Mouse (Mus musculus) erythroblast, embryonic 14.5 days (primary cell): ENCODE measurements around the gene Gstt1. TPM values are rescaled to one million over a fixed set of nuclear protein-coding genes. Genes with fewer than 3 reads are reported as not detected.

Source experiments
- H3K27me3 ChIP-seq: 2 replicates; pipeline ENCODE4 v1.6.1; 2012; ENCODE audit warnings: inconsistent platforms; ENCODE audit not compliant: control insufficient read depth
- H3K36me3 ChIP-seq: 2 replicates; pipeline ENCODE4 v1.6.1; 2012; ENCODE audit warnings: mild to moderate bottlenecking, inconsistent platforms; ENCODE audit not compliant: control insufficient read depth
- H3K4me1 ChIP-seq: 2 replicates; pipeline ENCODE4 v1.6.1; 2012; ENCODE audit warnings: inconsistent platforms; ENCODE audit not compliant: control insufficient read depth
- H3K4me3 ChIP-seq: replicated peaks from 2 replicates; pipeline ENCODE3; 2012; ENCODE audit warnings: moderate library complexity, mild to moderate bottlenecking, inconsistent platforms
- H3K9me3 ChIP-seq: 2 replicates; pipeline ENCODE4 v1.6.1; 2012; ENCODE audit warnings: low read length, inconsistent platforms, mixed read lengths; ENCODE audit not compliant: control insufficient read depth
- GATA1 ChIP-seq: IDR thresholded peaks from 2 replicates; pipeline ENCODE4 v1.6.1; 2012; ENCODE audit warnings: low read length, inconsistent platforms, mixed read lengths
- TAL1 ChIP-seq: IDR thresholded peaks from 3 replicates; pipeline ENCODE4 v1.6.1; 2012; ENCODE audit warnings: low read length, inconsistent platforms, mixed read lengths
- polyA plus RNA-seq: library from polyadenylated mRNA; stranded (reverse); fragments of >175 nt; gene quantifications from 2 replicates; pipeline ENCODE4 v1.2.3, GENCODE M21; 2012

The Gstt1 gene
- polyA plus RNA-seq, 1 experiment: 0.22 TPM

DNA sequence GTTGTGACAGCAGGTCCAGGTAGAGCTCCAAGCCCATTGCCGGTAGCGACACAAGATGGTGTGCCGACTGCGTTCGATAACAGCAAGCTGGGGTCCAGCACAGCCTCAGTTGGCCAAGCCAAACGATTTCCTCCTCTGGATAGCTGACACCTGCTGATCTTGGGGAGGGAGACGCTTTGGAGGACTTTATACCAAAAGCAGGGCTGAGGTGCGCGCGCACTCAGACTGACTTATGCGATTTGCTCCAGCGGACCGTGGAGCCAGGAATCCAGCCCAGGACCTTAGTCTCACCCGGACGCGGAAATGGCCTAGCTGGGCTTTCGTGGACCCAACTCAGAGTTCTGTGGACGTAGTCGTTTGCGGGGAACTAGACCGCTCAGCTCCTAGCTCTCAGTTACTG is 35.9 kb upstream of the Gstt1 start:
- Histone ChIP-seq H3K36me3 (no peaks in the 10 kb centered on the region), H3K4me3 (peak overlapping the region; percentile 84), H3K27me3 (peaks cover 26% of the 10 kb centered on the region), H3K9me3 (no peaks in the 10 kb centered on the region), H3K4me1 (peaks cover 65% of the 10 kb centered on the region)
- TF ChIP-seq GATA1: no peak
- TF ChIP-seq TAL1: no peak

DNA sequence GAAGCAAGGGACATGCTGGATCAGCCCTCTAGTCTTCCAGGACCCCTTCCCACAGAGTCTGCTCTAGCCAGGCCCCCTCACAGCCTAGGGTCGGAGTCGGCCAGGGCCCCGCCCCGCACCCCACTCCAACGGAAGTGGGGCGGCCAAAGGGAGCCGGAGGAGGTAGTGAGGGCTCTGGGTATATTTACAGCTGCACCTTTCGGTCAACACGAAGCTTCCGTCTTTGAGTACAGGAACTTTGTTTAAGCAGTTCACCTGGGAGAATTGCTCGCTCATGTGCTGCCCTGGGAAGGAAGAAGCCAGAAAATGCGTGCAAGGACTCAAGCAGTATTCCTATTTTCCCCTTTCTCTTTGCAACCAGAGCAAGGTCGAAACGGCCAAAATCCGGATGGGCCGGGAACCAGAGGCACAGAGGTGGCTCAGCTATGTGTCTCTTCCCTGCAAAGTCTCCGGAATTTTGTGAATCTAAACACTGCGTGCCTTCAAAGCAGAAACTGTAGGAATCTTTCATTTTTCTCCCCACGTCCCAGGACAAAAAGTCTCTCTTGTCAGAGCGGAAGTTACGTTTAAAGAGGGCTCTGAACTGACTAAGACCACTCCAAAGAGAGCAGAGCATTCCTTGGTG is 35.2 kb upstream of the Gstt1 start:
- H3K4me1 ChIP-seq: peaks cover 62% of the 10 kb centered on the region

DNA sequence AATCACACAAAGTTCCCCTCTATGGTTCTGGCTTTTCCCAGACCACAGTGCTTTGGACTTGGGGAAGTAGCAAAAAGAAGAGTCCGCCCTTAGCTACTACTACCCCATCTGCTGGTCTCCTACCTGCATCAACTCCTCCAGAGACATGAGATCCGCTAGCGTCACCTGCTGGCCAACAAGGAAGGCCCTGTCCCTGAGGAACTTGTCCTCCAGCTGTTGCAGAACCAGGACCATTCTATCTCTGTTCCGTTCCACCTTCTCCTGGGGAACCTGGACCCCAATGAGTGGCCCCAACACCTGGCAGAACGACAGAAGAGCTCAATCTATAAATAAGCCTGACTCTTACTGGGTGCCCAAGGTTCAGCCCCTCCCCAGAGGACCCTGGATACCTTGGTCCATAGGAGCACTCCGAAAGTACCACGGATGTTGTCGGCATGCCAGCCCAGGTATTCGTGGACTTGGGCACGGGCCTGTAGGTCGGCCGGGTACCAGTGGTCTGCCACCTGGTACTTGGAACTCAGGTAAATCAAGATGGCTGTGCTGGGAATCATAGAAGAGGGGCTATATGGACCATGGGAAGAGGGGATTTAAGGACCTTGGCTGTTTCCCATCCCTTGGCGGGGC is 34.0 kb upstream of the Gstt1 start:
- Histone ChIP-seq H3K36me3 (no peaks in the 10 kb centered on the region), H3K4me3 (no peak overlapping the region), H3K4me1 (peaks cover 50% of the 10 kb centered on the region), H3K27me3 (peaks cover 26% of the 10 kb centered on the region), H3K9me3 (no peaks in the 10 kb centered on the region)
- no peak for TF ChIP-seq GATA1
- TF ChIP-seq TAL1: no peak

More for the DNA sequence above, 35.2 kb upstream of the Gstt1 start:
- TF ChIP-seq TAL1 (no peak), GATA1 (no peak)
- Histone ChIP-seq H3K27me3 (peaks cover 26% of the 10 kb centered on the region), H3K9me3 (no peaks in the 10 kb centered on the region), H3K36me3 (no peaks in the 10 kb centered on the region), H3K4me3 (peak overlapping the region; percentile 84)

DNA sequence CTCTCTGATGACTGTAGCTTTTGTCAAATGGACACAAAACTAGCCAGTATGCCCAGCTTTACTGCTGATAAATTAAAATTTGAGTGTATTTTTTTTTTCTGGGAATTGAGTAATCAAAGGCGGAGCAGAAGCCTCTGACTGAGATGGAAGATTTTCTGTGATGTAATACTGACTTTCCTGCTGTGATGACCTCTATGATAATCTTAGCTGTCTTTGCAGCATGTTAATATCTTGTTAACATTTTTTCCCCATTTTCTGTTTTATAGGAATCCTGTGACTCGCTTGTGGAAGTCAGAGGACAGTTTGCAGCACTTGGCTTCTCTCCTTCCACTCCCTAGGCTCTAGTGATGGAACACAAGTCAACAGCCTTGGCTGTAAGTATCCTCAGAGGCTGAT is 31.9 kb upstream of the Gstt1 start:
- H3K4me3 ChIP-seq: no peak overlapping the region
- no peaks in the 10 kb centered on the region for H3K9me3 ChIP-seq
- H3K36me3 ChIP-seq: no peaks in the 10 kb centered on the region
- H3K4me1 ChIP-seq: peaks cover 29% of the 10 kb centered on the region
- TF ChIP-seq TAL1 (no peak), GATA1 (no peak)
- H3K27me3 ChIP-seq: peaks cover 26% of the 10 kb centered on the region

DNA sequence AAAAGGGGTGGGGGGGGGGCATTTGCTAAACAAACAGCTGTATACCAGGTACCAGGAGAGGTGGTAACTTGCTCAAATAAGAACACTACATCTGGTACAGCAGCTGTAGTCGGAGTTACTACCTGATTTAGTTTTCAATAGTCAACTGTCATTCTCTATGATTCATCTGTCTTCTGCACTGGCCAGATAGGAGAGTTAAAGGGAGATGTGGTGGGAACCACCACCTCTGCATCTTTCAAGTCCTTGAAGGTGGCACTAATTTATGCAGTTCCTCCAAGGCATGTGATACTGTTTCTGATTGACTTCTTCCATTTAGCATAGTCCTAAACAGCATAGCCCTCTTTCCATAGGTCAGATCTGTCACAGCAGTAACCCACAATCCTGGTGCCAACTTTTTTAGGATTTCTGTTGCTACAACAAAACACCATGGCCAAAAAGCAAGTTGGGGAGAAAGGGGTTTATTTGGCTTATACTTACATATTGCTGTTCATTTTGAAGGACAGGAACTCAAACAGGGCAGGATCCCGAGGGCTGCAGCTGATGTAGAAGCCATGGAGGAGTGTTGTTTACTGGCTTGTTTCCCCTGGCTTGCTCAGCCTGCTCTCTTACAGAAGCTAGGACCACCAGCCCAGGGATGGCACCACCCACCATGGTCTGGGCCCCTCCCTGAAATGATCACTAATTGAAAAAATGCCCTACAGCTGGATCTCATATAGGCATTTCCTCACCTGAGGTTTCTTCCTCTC is 31.3 kb upstream of the Gstt1 start:
- Histone ChIP-seq H3K9me3 (no peaks in the 10 kb centered on the region), H3K4me3 (no peak overlapping the region), H3K36me3 (no peaks in the 10 kb centered on the region), H3K4me1 (peaks cover 24% of the 10 kb centered on the region), H3K27me3 (peaks cover 25% of the 10 kb centered on the region)
- TF ChIP-seq TAL1 (no peak), GATA1 (no peak)

DNA sequence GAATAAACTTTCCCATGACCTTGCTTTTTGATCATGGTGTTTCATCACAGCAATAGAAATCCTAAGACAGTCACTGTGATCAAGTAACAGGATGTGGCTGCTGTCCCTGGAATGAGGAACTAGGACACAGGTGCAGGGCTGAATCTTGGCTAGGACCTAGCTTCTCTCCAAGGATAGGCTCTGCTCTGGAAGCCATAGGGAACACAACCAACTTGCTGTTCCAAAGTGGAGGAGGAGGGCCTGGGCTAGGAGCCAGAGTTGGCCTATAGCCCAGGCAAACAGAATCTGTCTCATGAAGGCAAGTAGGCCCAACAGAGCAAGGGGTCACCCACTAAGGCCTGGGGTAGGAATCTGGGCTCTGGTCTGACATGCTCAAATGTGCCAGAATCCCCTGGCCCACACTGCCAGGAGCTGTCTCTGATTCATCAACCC is 30.1 kb upstream of the Gstt1 start:
- no peaks in the 10 kb centered on the region for H3K36me3 ChIP-seq
- peaks cover 12% of the 10 kb centered on the region for H3K4me1 ChIP-seq
- peaks cover 13% of the 10 kb centered on the region for H3K27me3 ChIP-seq
- no peaks in the 10 kb centered on the region for H3K9me3 ChIP-seq
- no peak overlapping the region for H3K4me3 ChIP-seq
- TF ChIP-seq GATA1: no peak
- no peak for TF ChIP-seq TAL1

DNA sequence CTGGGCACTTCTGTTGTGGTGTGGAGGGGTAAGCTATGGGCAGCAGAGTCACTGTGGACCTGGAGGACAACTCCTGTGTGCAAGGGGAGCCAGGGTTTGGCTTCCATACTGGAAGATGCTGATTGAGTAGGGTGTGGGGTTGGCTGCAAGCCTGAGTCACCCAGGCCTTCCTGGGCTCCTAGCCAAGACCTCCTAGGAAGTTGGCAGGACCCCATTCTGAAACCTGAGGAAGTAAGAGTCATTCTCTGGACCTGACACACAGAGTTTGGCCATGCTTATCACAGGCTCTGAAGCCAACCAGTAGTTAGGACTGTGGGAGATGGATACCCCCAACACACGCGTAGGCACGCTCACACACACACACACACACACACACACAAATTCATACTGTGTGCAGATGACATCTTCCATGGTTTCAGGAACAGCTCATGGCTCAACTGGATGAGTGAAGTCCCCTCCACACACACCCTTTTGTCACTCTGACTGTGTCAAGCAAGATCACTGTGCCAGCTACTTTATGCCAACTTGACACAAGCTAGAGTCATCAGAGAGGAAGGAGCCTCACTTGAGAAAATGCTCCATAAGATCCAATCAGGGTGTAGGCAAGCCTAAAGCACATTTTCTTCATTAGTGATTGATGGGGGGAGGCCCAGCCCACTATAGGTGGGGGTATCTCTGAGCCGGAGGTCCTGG is 29.4 kb upstream of the Gstt1 start:
- H3K27me3 ChIP-seq: peaks cover 6% of the 10 kb centered on the region
- H3K9me3 ChIP-seq: no peaks in the 10 kb centered on the region
- peaks cover 6% of the 10 kb centered on the region for H3K4me1 ChIP-seq
- no peaks in the 10 kb centered on the region for H3K36me3 ChIP-seq
- TF ChIP-seq GATA1 (no peak), TAL1 (no peak)
- H3K4me3 ChIP-seq: no peak overlapping the region

DNA sequence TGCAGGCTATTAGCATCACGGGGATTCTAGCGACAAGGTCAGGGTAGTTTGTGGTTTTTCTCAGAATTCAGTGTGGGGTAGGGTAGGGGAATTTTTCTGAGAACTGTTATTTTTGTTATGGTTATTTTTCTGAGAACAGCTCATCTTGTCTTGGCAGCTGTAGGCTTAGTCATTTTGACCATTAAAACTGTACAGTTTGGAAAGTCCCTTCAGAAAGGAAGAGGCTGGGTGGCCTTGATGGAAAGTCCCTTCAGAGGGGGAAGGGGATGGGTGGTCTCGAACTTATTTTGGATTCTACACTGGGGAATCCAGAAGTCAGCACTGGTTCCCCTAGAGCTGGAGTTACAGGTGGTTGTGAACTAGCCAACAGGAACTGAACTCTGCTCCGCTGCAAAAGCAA is 26.1 kb upstream of the Gstt1 start:
- no peak overlapping the region for H3K4me3 ChIP-seq
- no peaks in the 10 kb centered on the region for H3K4me1 ChIP-seq
- no peaks in the 10 kb centered on the region for H3K27me3 ChIP-seq
- no peaks in the 10 kb centered on the region for H3K9me3 ChIP-seq
- TF ChIP-seq GATA1 (no peak), TAL1 (no peak)
- H3K36me3 ChIP-seq: no peaks in the 10 kb centered on the region

DNA sequence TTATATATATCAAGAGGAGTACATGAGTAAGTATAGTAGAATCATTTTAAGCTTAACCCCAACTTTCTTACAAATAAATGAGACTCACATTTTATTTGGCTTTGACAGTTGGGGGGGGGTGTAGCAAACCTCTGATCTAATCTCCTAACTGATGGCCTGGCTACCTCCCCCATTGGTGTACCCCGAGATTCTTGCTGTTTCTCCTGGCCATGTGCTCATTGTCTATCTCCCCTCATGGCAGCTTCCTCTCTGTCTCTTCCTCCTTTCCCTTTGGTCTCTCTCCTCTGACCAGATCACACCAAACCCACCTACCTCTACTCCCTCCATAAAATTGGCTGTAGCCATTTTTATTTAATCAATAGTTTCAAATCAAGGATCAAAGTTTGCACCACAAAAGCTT is 25.4 kb upstream of the Gstt1 start:
- no peaks in the 10 kb centered on the region for H3K27me3 ChIP-seq
- H3K4me3 ChIP-seq: no peak overlapping the region
- no peaks in the 10 kb centered on the region for H3K9me3 ChIP-seq
- H3K36me3 ChIP-seq: no peaks in the 10 kb centered on the region
- TF ChIP-seq GATA1 (no peak), TAL1 (no peak)
- H3K4me1 ChIP-seq: no peaks in the 10 kb centered on the region
